Mouse (Mus musculus): ENCODE results near the gene Olfr572. TPM values are rescaled to one million over a fixed set of nuclear protein-coding genes. Genes with fewer than 3 reads are reported as not detected.

Olfr572 gene
- polyA plus RNA-seq, 1 experiment from 2014 or later, result not detected

DNA sequence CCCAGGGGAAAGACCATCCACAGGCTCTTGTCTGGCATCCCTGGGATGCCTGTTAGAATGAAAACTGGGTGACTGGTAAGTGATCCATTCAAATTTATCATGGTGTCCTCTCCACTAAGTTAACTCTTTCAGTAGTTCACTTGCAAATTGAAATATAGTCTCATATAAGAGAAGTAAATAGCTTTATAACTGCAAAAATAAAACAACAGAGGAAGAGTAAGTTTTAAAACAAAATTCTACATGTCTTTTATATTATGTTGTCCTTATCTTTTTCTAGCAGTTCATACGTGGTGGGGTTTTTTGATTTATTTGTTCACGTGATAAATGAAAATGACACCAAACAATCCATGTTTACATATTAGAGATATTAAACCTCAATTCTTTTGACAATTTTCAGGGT lies 18.3 kb downstream of the Olfr572 start, which contains the start of gene Olfr573-ps1:
Gene Olfr573-ps1, minus strand, starts transcription at position 101 of the 400 bp plus-strand sequence.
- no peak within 1 kb of the TSS for H3K9ac ChIP-seq (replicated peaks; ENCODE audit: low read depth, low read length)
- H3K36me3 ChIP-seq (ENCODE audit: control insufficient read depth, insufficient read depth, low read length), result no peaks in the 10 kb centered on the region
- no peaks in the 10 kb centered on the region for H3K9me3 ChIP-seq (ENCODE audit: control insufficient read depth, low read depth, low read length)
- WGBS, result 83% methylated on average over 2 of the region's 2 CpGs
- H3K4me3 ChIP-seq (ENCODE audit: low read depth, low read length), result no peak within 1 kb of the TSS
- no peaks in the 10 kb centered on the region for H3K27me3 ChIP-seq (ENCODE audit: control insufficient read depth, insufficient read depth, low read length)
- ATAC-seq (ENCODE audit: insufficient number of reproducible peaks, insufficient read depth, low FRiP score, low read depth), result no peak
- no peak within 1 kb of the TSS for H3K4me2 ChIP-seq (replicated peaks; ENCODE audit: low read depth, low read length)
- no peaks in the 10 kb centered on the region for H3K4me1 ChIP-seq (ENCODE audit: control insufficient read depth, insufficient read depth, low read length)
- no peak within 1 kb of the TSS for H3K27ac ChIP-seq (ENCODE audit: low read length)

DNA sequence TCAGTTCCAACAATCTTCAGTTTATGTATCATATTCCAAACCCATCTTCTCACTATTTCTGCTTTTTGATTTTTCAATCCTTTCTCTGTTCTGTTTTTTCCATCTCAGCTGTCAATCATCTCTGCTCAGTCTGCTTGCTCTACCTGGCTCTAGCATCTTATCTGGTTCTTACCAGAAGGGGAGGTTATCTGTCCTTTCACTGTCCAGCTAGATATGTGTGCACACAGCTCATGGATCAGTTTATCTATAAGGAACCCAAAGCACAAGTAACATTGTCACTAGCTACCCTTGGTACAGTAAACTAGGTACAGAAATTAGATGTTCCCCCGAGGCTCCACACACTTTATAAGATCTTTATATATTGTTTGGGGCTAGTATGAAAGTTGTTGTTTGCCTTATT lies 19.2 kb downstream of the Olfr572 start:
- H3K9ac ChIP-seq (replicated peaks; ENCODE audit: low read depth, low read length), result no peak overlapping the region
- no peaks in the 10 kb centered on the region for H3K27me3 ChIP-seq (ENCODE audit: control insufficient read depth, insufficient read depth, low read length)
- no peak for ATAC-seq (ENCODE audit: insufficient number of reproducible peaks, insufficient read depth, low FRiP score, low read depth)
- no peak overlapping the region for H3K27ac ChIP-seq (ENCODE audit: low read length)
- no peak overlapping the region for H3K4me3 ChIP-seq (ENCODE audit: low read depth, low read length)
- no peaks in the 10 kb centered on the region for H3K9me3 ChIP-seq (ENCODE audit: control insufficient read depth, low read depth, low read length)
- H3K4me1 ChIP-seq (ENCODE audit: control insufficient read depth, insufficient read depth, low read length), result no peaks in the 10 kb centered on the region
- no peak overlapping the region for H3K4me2 ChIP-seq (replicated peaks; ENCODE audit: low read depth, low read length)
- no peaks in the 10 kb centered on the region for H3K36me3 ChIP-seq (ENCODE audit: control insufficient read depth, insufficient read depth, low read length)
- 89% methylated on average over 1 of the region's 1 CpGs for WGBS

DNA sequence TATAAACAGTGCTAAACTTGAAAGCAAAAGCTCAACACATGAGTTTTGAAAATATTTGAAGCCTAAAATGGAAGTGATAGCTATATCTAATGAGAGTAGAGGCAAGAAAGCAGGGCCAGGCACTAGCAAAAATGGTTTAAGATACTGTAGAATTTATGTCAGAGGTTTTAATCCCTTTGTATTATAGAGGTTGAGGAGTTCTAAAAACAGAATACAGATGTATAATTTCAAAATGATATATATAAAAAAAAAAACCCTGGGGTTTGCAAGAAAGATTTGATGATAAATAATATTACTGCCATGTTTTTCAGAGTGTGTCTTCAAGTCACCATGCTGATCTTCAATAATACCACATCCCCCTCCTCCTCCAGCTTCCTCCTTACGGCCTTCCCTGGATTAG lies 24.0 kb downstream of the Olfr572 start, which contains the start of gene Olfr574:
Gene Olfr574, plus strand, starts transcription at position 301 of the 400 bp plus-strand sequence.
- H3K27ac ChIP-seq (ENCODE audit: low read length), result no peak within 1 kb of the TSS
- no peak within 1 kb of the TSS for H3K9ac ChIP-seq (replicated peaks; ENCODE audit: low read depth, low read length)
- H3K4me2 ChIP-seq (replicated peaks; ENCODE audit: low read depth, low read length), result no peak within 1 kb of the TSS
- WGBS, result 81% methylated on average over 1 of the region's 1 CpGs
- H3K9me3 ChIP-seq (ENCODE audit: control insufficient read depth, low read depth, low read length), result no peaks in the 10 kb centered on the region
- H3K4me1 ChIP-seq (ENCODE audit: control insufficient read depth, insufficient read depth, low read length), result no peaks in the 10 kb centered on the region
- no peaks in the 10 kb centered on the region for H3K36me3 ChIP-seq (ENCODE audit: control insufficient read depth, insufficient read depth, low read length)
- ATAC-seq (ENCODE audit: insufficient number of reproducible peaks, insufficient read depth, low FRiP score, low read depth), result no peak
- no peaks in the 10 kb centered on the region for H3K27me3 ChIP-seq (ENCODE audit: control insufficient read depth, insufficient read depth, low read length)
- no peak within 1 kb of the TSS for H3K4me3 ChIP-seq (ENCODE audit: low read depth, low read length)

DNA sequence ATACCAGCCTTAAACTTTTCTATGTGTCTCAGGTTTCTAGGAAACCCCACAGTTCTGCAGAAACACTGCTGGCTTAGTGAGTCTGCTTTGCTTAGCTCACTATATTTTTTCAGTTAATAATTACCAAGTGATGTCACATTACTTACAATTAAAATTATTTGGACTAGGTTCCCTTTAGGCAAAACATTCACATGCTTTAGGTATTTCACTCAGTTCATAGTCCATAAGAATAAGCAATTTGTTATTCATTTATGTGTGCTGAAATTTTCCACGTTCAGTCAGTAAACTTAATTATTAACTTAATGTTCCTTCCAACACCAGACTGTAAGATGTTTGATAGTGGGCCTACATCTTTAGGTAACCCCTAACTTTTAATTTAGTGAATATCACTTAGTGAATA lies 26.5 kb downstream of the Olfr572 start:
- Histone ChIP-seq H3K36me3 (ENCODE audit: control insufficient read depth, insufficient read depth, low read length) (no peaks in the 10 kb centered on the region), H3K4me1 (ENCODE audit: control insufficient read depth, insufficient read depth, low read length) (no peaks in the 10 kb centered on the region), H3K27ac (ENCODE audit: low read length) (no peak overlapping the region), H3K9me3 (ENCODE audit: control insufficient read depth, low read depth, low read length) (no peaks in the 10 kb centered on the region), H3K27me3 (ENCODE audit: control insufficient read depth, insufficient read depth, low read length) (no peaks in the 10 kb centered on the region), H3K9ac (replicated peaks; ENCODE audit: low read depth, low read length) (no peak overlapping the region), H3K4me2 (replicated peaks; ENCODE audit: low read depth, low read length) (no peak overlapping the region), H3K4me3 (ENCODE audit: low read depth, low read length) (no peak overlapping the region)
- 43% methylated on average over 1 of the region's 1 CpGs for WGBS
- ATAC-seq (ENCODE audit: insufficient number of reproducible peaks, insufficient read depth, low FRiP score, low read depth), result no peak

DNA sequence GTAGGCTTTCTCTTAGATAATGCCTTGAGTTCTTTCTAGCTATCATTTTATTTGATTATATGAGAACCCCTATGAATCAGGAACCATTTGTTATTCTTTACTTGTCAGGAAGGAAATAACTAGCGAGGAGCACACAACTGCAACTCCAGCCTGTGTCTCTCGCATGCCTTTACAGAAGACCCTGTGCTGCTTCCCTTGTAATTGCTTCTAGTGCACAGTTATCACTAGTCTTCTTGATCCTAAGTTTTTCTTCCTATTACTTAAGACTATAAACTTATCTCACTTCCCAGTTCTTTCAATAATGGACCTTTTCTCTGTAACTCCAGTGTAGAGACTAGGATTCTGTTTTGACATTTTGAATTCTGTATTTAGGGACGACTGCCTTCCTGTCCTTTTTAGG lies 33.9 kb downstream of the Olfr572 start:
- Histone ChIP-seq H3K9ac (replicated peaks; ENCODE audit: low read depth, low read length) (no peak overlapping the region), H3K27ac (ENCODE audit: low read length) (no peak overlapping the region), H3K36me3 (ENCODE audit: control insufficient read depth, insufficient read depth, low read length) (no peaks in the 10 kb centered on the region), H3K4me1 (ENCODE audit: control insufficient read depth, insufficient read depth, low read length) (no peaks in the 10 kb centered on the region), H3K4me3 (ENCODE audit: low read depth, low read length) (no peak overlapping the region), H3K4me2 (replicated peaks; ENCODE audit: low read depth, low read length) (no peak overlapping the region), H3K9me3 (ENCODE audit: control insufficient read depth, low read depth, low read length) (no peaks in the 10 kb centered on the region), H3K27me3 (ENCODE audit: control insufficient read depth, insufficient read depth, low read length) (no peaks in the 10 kb centered on the region)
- WGBS, result 53% methylated on average over 3 of the region's 3 CpGs
- ATAC-seq (ENCODE audit: insufficient number of reproducible peaks, insufficient read depth, low FRiP score, low read depth), result no peak

DNA sequence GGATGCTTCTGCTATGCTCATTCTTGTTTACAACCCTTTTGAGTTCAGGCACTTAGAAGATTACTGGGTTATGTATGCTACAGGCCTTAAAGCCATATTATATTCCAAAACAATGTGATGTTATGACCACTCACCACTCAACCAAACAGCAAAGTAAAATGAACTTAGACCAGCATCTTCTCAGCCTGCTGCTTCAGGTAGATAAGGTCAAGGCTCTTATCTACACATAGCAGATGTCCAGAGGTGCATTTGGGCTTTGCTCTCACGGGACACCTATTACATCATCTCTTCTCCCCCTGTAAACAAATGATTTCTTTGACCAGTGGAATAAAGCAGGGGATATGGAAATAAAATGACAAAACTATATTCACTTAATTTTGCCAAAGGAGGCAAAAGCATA lies 34.4 kb downstream of the Olfr572 start, which contains the start of gene Olfr575:
Gene Olfr575, minus strand, starts transcription at position 183 of the 400 bp plus-strand sequence.
- H3K27ac ChIP-seq (ENCODE audit: low read length), result no peak within 1 kb of the TSS
- no peaks in the 10 kb centered on the region for H3K4me1 ChIP-seq (ENCODE audit: control insufficient read depth, insufficient read depth, low read length)
- ATAC-seq (ENCODE audit: insufficient number of reproducible peaks, insufficient read depth, low FRiP score, low read depth), result no peak
- no peaks in the 10 kb centered on the region for H3K27me3 ChIP-seq (ENCODE audit: control insufficient read depth, insufficient read depth, low read length)
- WGBS, result 33% methylated on average over 1 of the region's 1 CpGs
- no peak within 1 kb of the TSS for H3K4me2 ChIP-seq (replicated peaks; ENCODE audit: low read depth, low read length)
- no peaks in the 10 kb centered on the region for H3K36me3 ChIP-seq (ENCODE audit: control insufficient read depth, insufficient read depth, low read length)
- no peak within 1 kb of the TSS for H3K9ac ChIP-seq (replicated peaks; ENCODE audit: low read depth, low read length)
- no peaks in the 10 kb centered on the region for H3K9me3 ChIP-seq (ENCODE audit: control insufficient read depth, low read depth, low read length)
- no peak within 1 kb of the TSS for H3K4me3 ChIP-seq (ENCODE audit: low read depth, low read length)

DNA sequence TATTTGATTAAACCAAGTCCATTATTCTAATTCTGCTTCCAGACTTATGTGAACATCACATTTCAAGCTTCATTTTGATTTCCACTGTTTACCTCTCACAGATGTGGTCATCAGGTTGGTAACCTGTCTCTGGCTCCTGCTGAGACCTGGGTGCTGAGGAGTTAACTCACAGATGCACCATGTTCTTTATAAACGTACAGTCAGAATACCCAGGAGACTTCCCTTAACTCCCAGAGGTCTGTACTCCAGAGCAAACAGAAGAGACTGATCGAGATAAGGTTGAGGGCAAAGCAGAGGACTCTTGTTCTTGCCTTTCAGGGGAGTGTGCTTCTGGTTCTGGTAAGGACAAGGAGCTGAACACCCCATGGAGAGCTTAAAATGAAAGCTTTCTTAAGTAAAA lies 38.2 kb downstream of the Olfr572 start, which contains the start of gene Olfr576:
Gene Olfr576, plus strand, starts transcription at position 301 of the 400 bp plus-strand sequence.
- H3K27ac ChIP-seq (ENCODE audit: low read length), result no peak within 1 kb of the TSS
- no peaks in the 10 kb centered on the region for H3K9me3 ChIP-seq (ENCODE audit: control insufficient read depth, low read depth, low read length)
- 22% methylated on average over 2 of the region's 2 CpGs for WGBS
- H3K4me1 ChIP-seq (ENCODE audit: control insufficient read depth, insufficient read depth, low read length), result no peaks in the 10 kb centered on the region
- no peak within 1 kb of the TSS for H3K9ac ChIP-seq (replicated peaks; ENCODE audit: low read depth, low read length)
- no peak within 1 kb of the TSS for H3K4me2 ChIP-seq (replicated peaks; ENCODE audit: low read depth, low read length)
- ATAC-seq (ENCODE audit: insufficient number of reproducible peaks, insufficient read depth, low FRiP score, low read depth), result no peak
- H3K27me3 ChIP-seq (ENCODE audit: control insufficient read depth, insufficient read depth, low read length), result no peaks in the 10 kb centered on the region
- H3K4me3 ChIP-seq (ENCODE audit: low read depth, low read length), result no peak within 1 kb of the TSS
- H3K36me3 ChIP-seq (ENCODE audit: control insufficient read depth, insufficient read depth, low read length), result no peaks in the 10 kb centered on the region

DNA sequence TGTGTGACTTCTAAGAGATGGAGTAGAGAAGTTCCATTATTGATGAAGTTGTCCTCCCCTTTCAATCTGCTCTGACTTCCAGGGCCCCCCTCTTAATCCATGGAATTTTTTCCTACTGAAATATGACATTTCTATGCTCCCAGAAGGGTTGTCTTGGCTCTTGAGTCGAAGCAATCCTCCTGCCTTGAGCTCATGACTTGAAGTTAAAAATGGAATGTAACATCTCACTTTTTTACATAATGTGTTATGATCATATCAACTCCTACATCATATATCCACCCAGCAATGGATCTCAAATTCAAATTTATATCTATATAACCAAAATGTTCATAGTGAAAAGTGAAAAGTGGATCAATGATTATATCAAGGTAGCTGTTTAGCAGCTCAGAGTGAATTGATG lies 50.2 kb downstream of the Olfr572 start:
- Histone ChIP-seq H3K9ac (replicated peaks; ENCODE audit: low read depth, low read length) (no peak overlapping the region), H3K9me3 (ENCODE audit: control insufficient read depth, low read depth, low read length) (no peaks in the 10 kb centered on the region), H3K4me3 (ENCODE audit: low read depth, low read length) (no peak overlapping the region), H3K27me3 (ENCODE audit: control insufficient read depth, insufficient read depth, low read length) (no peaks in the 10 kb centered on the region), H3K4me2 (replicated peaks; ENCODE audit: low read depth, low read length) (no peak overlapping the region), H3K36me3 (ENCODE audit: control insufficient read depth, insufficient read depth, low read length) (no peaks in the 10 kb centered on the region), H3K4me1 (ENCODE audit: control insufficient read depth, insufficient read depth, low read length) (no peaks in the 10 kb centered on the region), H3K27ac (ENCODE audit: low read length) (no peak overlapping the region)
- ATAC-seq (ENCODE audit: insufficient number of reproducible peaks, insufficient read depth, low FRiP score, low read depth), result no peak
- 54% methylated on average over 1 of the region's 1 CpGs for WGBS

DNA sequence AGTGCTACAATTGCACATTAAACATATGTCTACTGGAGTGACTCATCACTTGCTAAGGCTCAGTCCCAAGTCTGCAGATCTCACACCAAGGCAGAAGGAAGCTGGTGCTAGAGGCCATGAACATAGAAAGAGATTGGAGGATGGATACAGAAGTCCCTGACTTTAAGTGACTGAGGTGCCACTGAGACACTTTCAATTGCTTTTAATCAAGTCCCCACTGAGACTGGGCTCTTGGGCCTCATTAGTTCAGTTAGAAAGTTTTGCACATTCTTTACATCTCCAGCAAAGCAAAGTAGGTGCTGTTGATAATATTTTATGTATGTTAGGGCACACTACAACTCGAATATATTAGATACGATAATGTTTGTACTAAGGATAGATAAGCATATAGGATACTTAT lies 51.6 kb downstream of the Olfr572 start, which contains the start of gene Olfr577:
Gene Olfr577, minus strand, starts transcription at position 101 of the 400 bp plus-strand sequence.
- WGBS, result 82% methylated on average over 2 of the region's 2 CpGs
- H3K9ac ChIP-seq (replicated peaks; ENCODE audit: low read depth, low read length), result no peak within 1 kb of the TSS
- ATAC-seq (ENCODE audit: insufficient number of reproducible peaks, insufficient read depth, low FRiP score, low read depth), result no peak

More for the DNA sequence above, 51.6 kb downstream of the Olfr572 start, which contains the start of gene Olfr577:
- Histone ChIP-seq H3K9me3 (ENCODE audit: control insufficient read depth, low read depth, low read length) (no peaks in the 10 kb centered on the region), H3K27ac (ENCODE audit: low read length) (no peak within 1 kb of the TSS), H3K4me2 (replicated peaks; ENCODE audit: low read depth, low read length) (no peak within 1 kb of the TSS), H3K36me3 (ENCODE audit: control insufficient read depth, insufficient read depth, low read length) (no peaks in the 10 kb centered on the region), H3K4me1 (ENCODE audit: control insufficient read depth, insufficient read depth, low read length) (no peaks in the 10 kb centered on the region), H3K4me3 (ENCODE audit: low read depth, low read length) (no peak within 1 kb of the TSS), H3K27me3 (ENCODE audit: control insufficient read depth, insufficient read depth, low read length) (no peaks in the 10 kb centered on the region)
